In the genomic region with DNA sequence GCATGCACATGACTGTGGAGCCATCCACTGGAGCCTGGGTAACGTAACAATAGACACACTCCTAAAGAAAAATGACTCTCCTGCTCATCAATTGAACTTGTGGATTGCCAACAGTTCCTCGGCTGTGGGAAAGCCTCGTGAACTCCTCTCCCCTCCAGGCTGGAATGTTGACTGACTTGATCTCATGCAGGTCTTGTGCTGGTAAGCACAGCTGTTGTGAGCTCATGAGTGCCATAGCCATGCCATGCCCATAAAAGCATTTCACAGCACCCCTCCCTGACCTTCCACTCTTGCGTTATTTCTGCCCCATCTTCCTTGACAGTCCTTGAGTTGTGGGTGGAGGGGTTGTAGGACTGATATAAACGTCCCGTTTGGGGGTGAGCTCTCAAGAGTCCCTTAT, we compare ENCODE assay signal across 14 mouse cellular contexts.
"Had no signal": no experiment of that assay in that cellular context is flagged by ENCODE, and none has a peak within 500 bp of the region (broad histone marks: within the 10 kb centered on the region; RNA-seq: fewer than 3 reads in every experiment).

No protein-coding gene starts in this region.

- ATAC-seq: inflammation-experienced regulatory T-cells, adult 6 months; intestine, postnatal 0 days; liver, postnatal 0 days; midbrain, embryonic 13.5 days had no signal

- H3K9ac ChIP-seq: limb, embryonic 12.5 days; liver, embryonic 13.5 days; liver, postnatal 0 days; midbrain, embryonic 13.5 days; neural tube, embryonic 15.5 days; stomach, embryonic 15.5 days had no signal

- H3K27ac ChIP-seq: limb, embryonic 12.5 days; liver, embryonic 13.5 days; midbrain, embryonic 13.5 days; neural tube, embryonic 15.5 days; stomach, embryonic 15.5 days had no signal

- H3K27me3 ChIP-seq: limb, embryonic 12.5 days; liver, embryonic 13.5 days; midbrain, embryonic 13.5 days; neural tube, embryonic 15.5 days; stomach, embryonic 15.5 days had no signal

- H3K9me3 ChIP-seq: limb, embryonic 12.5 days; liver, embryonic 13.5 days; midbrain, embryonic 13.5 days; neural tube, embryonic 15.5 days; stomach, embryonic 15.5 days had no signal

- DNase-seq: kidney, adult 8-10 months; kidney, postnatal 25 days; layer of hippocampus, adult 9-11 months; liver; liver, embryonic 13.5 days; liver, postnatal 0 days; right cerebral cortex, adult 18-20 months; right cerebral cortex, postnatal 4 days had no signal

- H3K4me1 ChIP-seq: limb, embryonic 12.5 days; liver, embryonic 13.5 days; midbrain, embryonic 13.5 days; neural tube, embryonic 15.5 days; stomach, embryonic 15.5 days had no signal

- H3K4me2 ChIP-seq: limb, embryonic 12.5 days; liver, embryonic 13.5 days; midbrain, embryonic 13.5 days; neural tube, embryonic 15.5 days; stomach, embryonic 15.5 days had no signal

- H3K36me3 ChIP-seq: limb, embryonic 12.5 days; liver, embryonic 13.5 days; midbrain, embryonic 13.5 days; neural tube, embryonic 15.5 days; stomach, embryonic 15.5 days had no signal

- H3K4me3 ChIP-seq: limb, embryonic 12.5 days; liver, embryonic 13.5 days; midbrain, embryonic 13.5 days; neural tube, embryonic 15.5 days; stomach, embryonic 15.5 days had no signal
